Mouse (Mus musculus) hindbrain, embryonic 15.5 days (tissue): Measurements from ENCODE around the gene Cebpb. TPM values are rescaled to one million over a fixed set of nuclear protein-coding genes. Genes with fewer than 3 reads are reported as not detected.
"Not testable (repeated sequence)": the region's sequence is repeated elsewhere in the genome, so short reads cannot be mapped to it uniquely, and the experiment has no call there.

ENCODE experiments used
- ATAC-seq: fragments of 200-750 bp; cut with Nextera tagmentation; 2 replicates; pipeline ENCODE4 v1.8.0; 2017; ENCODE audit warnings: low read depth, moderate number of reproducible peaks, moderate TSS enrichment; ENCODE audit not compliant: low FRiP score
- H3K27ac ChIP-seq: fragments of 300-500 bp; sonication (generic); replicated peaks from 2 replicates; pipeline ENCODE4 v1.5.1; 2015; ENCODE audit warnings: mild to moderate bottlenecking, inconsistent platforms
- H3K27me3 ChIP-seq: fragments of 300-500 bp; sonication (generic); 2 replicates; pipeline ENCODE4 v1.6.1; 2015; ENCODE audit warnings: control low read depth, inconsistent platforms
- H3K36me3 ChIP-seq: fragments of 300-500 bp; sonication (generic); 2 replicates; pipeline ENCODE4 v1.6.1; 2015; ENCODE audit warnings: control low read depth, inconsistent platforms
- H3K4me1 ChIP-seq: fragments of 300-500 bp; sonication (generic); replicated peaks from 2 replicates; pipeline ENCODE4 v1.6.1; 2015; ENCODE audit warnings: control low read depth, inconsistent platforms
- H3K4me2 ChIP-seq: fragments of 300-500 bp; sonication (generic); 2 replicates; pipeline ENCODE4 v1.6.1; 2015; ENCODE audit warnings: moderate library complexity, mild to moderate bottlenecking, inconsistent platforms
- H3K4me3 ChIP-seq: fragments of 300-500 bp; sonication (generic); 2 replicates; pipeline ENCODE4 v1.5.1; 2015; ENCODE audit warnings: mild to moderate bottlenecking, inconsistent platforms
- H3K9ac ChIP-seq: fragments of 300-500 bp; sonication (generic); 2 replicates; pipeline ENCODE4 v1.6.1; 2015; ENCODE audit warnings: inconsistent platforms
- H3K9me3 ChIP-seq: fragments of 300-500 bp; sonication (generic); 2 replicates; pipeline ENCODE4 v1.6.1; 2016; ENCODE audit warnings: control low read depth, inconsistent platforms
- WGBS: fragments of 180-500 bp; shearing (Covaris S2); methylation state at CpG from one replicate; pipeline ENCODE4 v1.1.7; 2015; 5-methylcytosine and 5-hydroxymethylcytosine counted together
- polyA plus RNA-seq: library from polyadenylated mRNA; unstranded; fragments of >200 nt; fragmentation: Nextera tagmentation; extraction: Ambion mirVana; gene quantifications from 2 replicates; pipeline ENCODE4 v1.2.1, GENCODE M21; 2015

Gene Cebpb
- 3.2 and 3.3 TPM in 2 replicates for polyA plus RNA-seq

GRCm38 (mm10) chr2:167688498-167689451 is at the start of gene Cebpb:
Gene Cebpb, plus strand, starts transcription at chr2:167688915.
- 0% methylated on average over 90 of the region's 147 CpGs for WGBS
- no peaks in the 10 kb centered on the region for H3K36me3 ChIP-seq
- no peaks in the 10 kb centered on the region for H3K9me3 ChIP-seq
- H3K4me2 ChIP-seq, result peak within 1 kb of the TSS; percentile 97
- peak within 1 kb of the TSS; percentile 59 for H3K4me3 ChIP-seq
- 0 out of 2 replicates have a peak within 1 kb of the TSS, but pooled peaks have one; percentile 9 for H3K27ac ChIP-seq
- peak within 1 kb of the TSS; percentile 56 for H3K9ac ChIP-seq
- ATAC-seq, result peak; percentile 68
- H3K27me3 ChIP-seq, result peaks cover 46% of the 10 kb centered on the region
- H3K4me1 ChIP-seq, result peaks cover 21% of the 10 kb centered on the region

- Histone ChIP-seq H3K4me2 (no peak overlapping the region), H3K4me1 (no peaks in the 10 kb centered on the region), H3K36me3 (no peaks in the 10 kb centered on the region), H3K9me3 (no peaks in the 10 kb centered on the region), H3K27me3 (no peaks in the 10 kb centered on the region), H3K4me3 (no peak overlapping the region), H3K27ac (no peak overlapping the region), H3K9ac (no peak overlapping the region)
- ATAC-seq, result no peak
- WGBS, result 82% methylated on average over 3 of the region's 3 CpGs
Measured at GRCm38 (mm10) chr2:167640279-167640678, 48.4 kb upstream of the Cebpb start.

GRCm38 (mm10) chr2:167641337-167641736 is 47.4 kb upstream of the Cebpb start:
- Histone ChIP-seq H3K9me3 (no peaks in the 10 kb centered on the region), H3K27ac (no peak overlapping the region), H3K4me3 (no peak overlapping the region), H3K9ac (no peak overlapping the region), H3K4me2 (no peak overlapping the region), H3K4me1 (no peaks in the 10 kb centered on the region), H3K27me3 (no peaks in the 10 kb centered on the region), H3K36me3 (no peaks in the 10 kb centered on the region)
- ATAC-seq, result no peak
- WGBS, result 55% methylated on average over 8 of the region's 8 CpGs

- H3K27me3 ChIP-seq, result no peaks in the 10 kb centered on the region
- 92% methylated on average over 6 of the region's 6 CpGs for WGBS
- no peaks in the 10 kb centered on the region for H3K9me3 ChIP-seq
- no peak overlapping the region for H3K27ac ChIP-seq
- no peak overlapping the region for H3K4me3 ChIP-seq
- H3K36me3 ChIP-seq, result no peaks in the 10 kb centered on the region
- ATAC-seq, result no peak
- no peak overlapping the region for H3K4me2 ChIP-seq
- H3K4me1 ChIP-seq, result no peaks in the 10 kb centered on the region
- H3K9ac ChIP-seq, result no peak overlapping the region
Measured at GRCm38 (mm10) chr2:167642164-167642563, 46.6 kb upstream of the Cebpb start.

GRCm38 (mm10) chr2:167643356-167644052 is 45.2 kb upstream of the Cebpb start:
- H3K9me3 ChIP-seq, H3K27me3 ChIP-seq, H3K4me1 ChIP-seq, H3K27ac ChIP-seq, ATAC-seq, H3K9ac ChIP-seq, H3K4me2 ChIP-seq, H3K4me3 ChIP-seq, H3K36me3 ChIP-seq: not testable (repeated sequence)
- WGBS, result 83% methylated on average over 13 of the region's 13 CpGs

- no peak overlapping the region for H3K27ac ChIP-seq
- no peak overlapping the region for H3K4me2 ChIP-seq
- WGBS, result 67% methylated on average over 4 of the region's 4 CpGs
- no peaks in the 10 kb centered on the region for H3K27me3 ChIP-seq
- H3K4me1 ChIP-seq, result no peaks in the 10 kb centered on the region
- no peak for ATAC-seq
- H3K4me3 ChIP-seq, result no peak overlapping the region
- H3K9me3 ChIP-seq, result no peaks in the 10 kb centered on the region
- peaks cover 3% of the 10 kb centered on the region; the same call in 1 of the 2 replicates for H3K36me3 ChIP-seq
- no peak overlapping the region for H3K9ac ChIP-seq
Measured at GRCm38 (mm10) chr2:167646411-167646810, 42.3 kb upstream of the Cebpb start.

GRCm38 (mm10) chr2:167649290-167650032 is 39.3 kb upstream of the Cebpb start:
- ATAC-seq, result no peak
- Histone ChIP-seq H3K36me3 (peaks cover 3% of the 10 kb centered on the region; the same call in 1 of the 2 replicates), H3K4me1 (no peaks in the 10 kb centered on the region)

GRCm38 (mm10) chr2:167651622-167652021 is 37.1 kb upstream of the Cebpb start:
- H3K36me3 ChIP-seq, result peaks cover 3% of the 10 kb centered on the region; the same call in 1 of the 2 replicates
- no peak overlapping the region for H3K4me2 ChIP-seq
- no peaks in the 10 kb centered on the region for H3K27me3 ChIP-seq
- H3K27ac ChIP-seq, result no peak overlapping the region
- H3K9me3 ChIP-seq, result no peaks in the 10 kb centered on the region
- no peak overlapping the region for H3K4me3 ChIP-seq
- WGBS, result 85% methylated on average over 9 of the region's 9 CpGs
- H3K9ac ChIP-seq, result no peak overlapping the region
- H3K4me1 ChIP-seq, result 0 out of 2 replicates have a peak, but pooled peaks cover 4% of the 10 kb centered on the region
- ATAC-seq, result no peak

More at GRCm38 (mm10) chr2:167649290-167650032, 39.3 kb upstream of the Cebpb start:
- no peak overlapping the region for H3K9ac ChIP-seq
- no peak overlapping the region for H3K4me3 ChIP-seq
- H3K27ac ChIP-seq, result no peak overlapping the region
- no peak overlapping the region for H3K4me2 ChIP-seq
- H3K9me3 ChIP-seq, result no peaks in the 10 kb centered on the region
- 93% methylated on average over 12 of the region's 12 CpGs for WGBS
- no peaks in the 10 kb centered on the region for H3K27me3 ChIP-seq

- no peak overlapping the region for H3K9ac ChIP-seq
- WGBS, result 84% methylated on average over 7 of the region's 7 CpGs
- no peak overlapping the region for H3K4me2 ChIP-seq
- no peak overlapping the region for H3K27ac ChIP-seq
- H3K9me3 ChIP-seq, result no peaks in the 10 kb centered on the region
- H3K27me3 ChIP-seq, result no peaks in the 10 kb centered on the region
- no peak overlapping the region for H3K4me3 ChIP-seq
- 0 out of 2 replicates have a peak, but pooled peaks cover 6% of the 10 kb centered on the region for H3K4me1 ChIP-seq
- ATAC-seq, result no peak
- peaks cover 3% of the 10 kb centered on the region; the same call in 1 of the 2 replicates for H3K36me3 ChIP-seq
Measured at GRCm38 (mm10) chr2:167652694-167653093, 36.0 kb upstream of the Cebpb start.

- Histone ChIP-seq H3K27ac (no peak overlapping the region), H3K4me3 (no peak overlapping the region), H3K4me2 (no peak overlapping the region), H3K27me3 (no peaks in the 10 kb centered on the region), H3K4me1 (peaks cover 27% of the 10 kb centered on the region), H3K36me3 (no peaks in the 10 kb centered on the region), H3K9ac (no peak overlapping the region), H3K9me3 (no peaks in the 10 kb centered on the region)
- ATAC-seq, result no peak
- WGBS, result 93% methylated on average over 10 of the region's 10 CpGs
Measured at GRCm38 (mm10) chr2:167654911-167655600, 33.7 kb upstream of the Cebpb start.
